Mouse (Mus musculus) neural tube, embryonic 15.5 days (tissue): ENCODE results near the gene Smarcad1. TPM values are rescaled to one million over a fixed set of nuclear protein-coding genes. Genes with fewer than 3 reads are reported as not detected.
A peak's percentile ranks its signal among the peaks of the same experiment; 100 is the strongest.
"Not testable (repeated sequence)": the region's sequence is repeated elsewhere in the genome, so short reads cannot be mapped to it uniquely, and the experiment has no call there.

Experiments used
- ATAC-seq: fragments of 200-750 bp; cut with Nextera tagmentation; 2 replicates; pipeline ENCODE4 v1.8.0; 2017; ENCODE audit warnings: mild to moderate bottlenecking, moderate TSS enrichment, moderate library complexity; ENCODE audit not compliant: low FRiP score
- H3K27ac ChIP-seq: fragments of 300-500 bp; sonication (generic); replicated peaks from 2 replicates; pipeline ENCODE4 v1.5.1; 2015; ENCODE audit warnings: mild to moderate bottlenecking, inconsistent platforms
- H3K27me3 ChIP-seq: fragments of 300-500 bp; sonication (generic); replicated peaks from 2 replicates; pipeline ENCODE4 v1.6.1; 2015; ENCODE audit warnings: inconsistent platforms
- H3K36me3 ChIP-seq: fragments of 300-500 bp; sonication (generic); 2 replicates; pipeline ENCODE4 v1.6.1; 2015; ENCODE audit warnings: inconsistent platforms
- H3K4me1 ChIP-seq: fragments of 300-500 bp; sonication (generic); 2 replicates; pipeline ENCODE4 v1.6.1; 2015; ENCODE audit warnings: inconsistent platforms
- H3K4me2 ChIP-seq: fragments of 300-500 bp; sonication (generic); 2 replicates; pipeline ENCODE4 v1.6.1; 2015; ENCODE audit warnings: inconsistent platforms, mild to moderate bottlenecking, moderate library complexity
- H3K4me3 ChIP-seq: fragments of 300-500 bp; sonication (generic); replicated peaks from 2 replicates; pipeline ENCODE4 v1.5.1; 2015; ENCODE audit warnings: mild to moderate bottlenecking, inconsistent platforms
- H3K9ac ChIP-seq: fragments of 300-500 bp; sonication (generic); replicated peaks from 2 replicates; pipeline ENCODE4 v1.6.1; 2015; ENCODE audit warnings: mild to moderate bottlenecking, inconsistent platforms
- H3K9me3 ChIP-seq: fragments of 300-500 bp; sonication (generic); replicated peaks from 2 replicates; pipeline ENCODE4 v1.6.1; 2016; ENCODE audit warnings: inconsistent platforms
- WGBS: fragments of 180-500 bp; shearing (Covaris S2); methylation state at CpG from one replicate; pipeline ENCODE4 v1.1.7; 2015; ENCODE audit warnings: mixed read lengths; 5-methylcytosine and 5-hydroxymethylcytosine counted together
- polyA plus RNA-seq: library from polyadenylated mRNA; unstranded; fragments of >200 nt; fragmentation: Nextera tagmentation; extraction: Ambion mirVana; gene quantifications from 2 replicates; pipeline ENCODE4 v1.2.1, GENCODE M21; 2015

Gene Smarcad1
- polyA plus RNA-seq, 1 experiment from 2014 or later = 46.2 TPM

- H3K36me3 ChIP-seq = no peaks in the 10 kb centered on the region
- H3K27me3 ChIP-seq = no peaks in the 10 kb centered on the region
- no peaks in the 10 kb centered on the region for H3K4me1 ChIP-seq
- no peaks in the 10 kb centered on the region for H3K9me3 ChIP-seq
- H3K4me3 ChIP-seq = no peak overlapping the region
- H3K27ac ChIP-seq = no peak overlapping the region
- no peak overlapping the region for H3K4me2 ChIP-seq
- H3K9ac ChIP-seq = no peak overlapping the region
- no peak for ATAC-seq
- 49% methylated on average over 2 of the region's 2 CpGs for WGBS
Observed at GRCm38 (mm10) chr6:65024668-65025067, 17.7 kb upstream of the Smarcad1 start.

- no peaks in the 10 kb centered on the region for H3K9me3 ChIP-seq
- H3K4me2 ChIP-seq = no peak overlapping the region
- no peak overlapping the region for H3K27ac ChIP-seq
- no peak for ATAC-seq
- no peak overlapping the region for H3K9ac ChIP-seq
- no peak overlapping the region for H3K4me3 ChIP-seq
- H3K27me3 ChIP-seq = no peaks in the 10 kb centered on the region
- no peaks in the 10 kb centered on the region for H3K4me1 ChIP-seq
- 97% methylated on average over 4 of the region's 4 CpGs for WGBS
- H3K36me3 ChIP-seq = no peaks in the 10 kb centered on the region
Observed at GRCm38 (mm10) chr6:65025130-65025529, 17.3 kb upstream of the Smarcad1 start.

DNA sequence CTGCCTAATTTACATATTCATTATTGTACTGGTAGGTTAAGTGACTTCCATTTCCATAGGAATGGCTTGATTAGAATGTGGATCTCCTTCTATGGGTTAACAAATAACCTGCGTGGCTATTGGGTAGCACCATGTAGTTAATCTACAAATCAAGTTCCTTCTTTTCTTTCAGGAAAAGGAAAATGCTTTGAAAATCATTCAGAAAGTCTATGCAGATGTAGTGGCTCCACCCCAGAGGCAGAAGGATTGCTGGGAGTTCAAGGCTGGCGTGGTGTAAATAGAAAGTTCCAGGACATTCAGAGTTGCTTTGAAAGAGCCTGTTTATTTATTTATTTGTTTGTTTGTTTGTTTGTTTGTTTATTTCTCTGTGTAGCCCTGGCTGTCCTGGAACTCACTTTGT, 7.7 kb upstream of the Smarcad1 start:
- Histone ChIP-seq H3K36me3 (no peaks in the 10 kb centered on the region), H3K9ac (no peak overlapping the region), H3K4me3 (no peak overlapping the region), H3K4me2 (no peak overlapping the region), H3K27me3 (no peaks in the 10 kb centered on the region), H3K9me3 (no peaks in the 10 kb centered on the region), H3K27ac (no peak overlapping the region), H3K4me1 (no peaks in the 10 kb centered on the region)
- ATAC-seq = no peak
- 80% methylated on average over 2 of the region's 2 CpGs for WGBS

DNA sequence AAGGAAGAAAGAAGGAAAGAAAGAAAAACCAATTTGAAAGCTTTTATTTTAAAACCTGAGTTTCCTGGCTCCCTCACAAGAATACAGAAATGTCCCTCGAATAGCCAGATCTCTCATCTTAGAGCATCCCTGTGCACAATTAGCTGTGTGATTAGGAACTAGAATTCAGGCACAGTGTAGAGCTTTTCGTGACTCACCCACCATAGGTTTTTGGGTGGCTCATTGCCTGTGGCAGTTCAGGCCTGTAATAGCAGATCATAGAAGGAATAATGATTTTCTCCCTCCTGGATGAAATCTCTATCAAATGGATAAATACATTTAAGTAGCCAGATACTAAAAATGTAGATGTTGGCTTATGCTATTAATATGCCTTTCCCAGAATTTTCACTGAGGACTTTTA, 6.9 kb upstream of the Smarcad1 start:
- no peak overlapping the region for H3K9ac ChIP-seq
- WGBS = 93% methylated on average over 2 of the region's 2 CpGs
- no peak overlapping the region for H3K4me2 ChIP-seq
- no peak overlapping the region for H3K4me3 ChIP-seq
- no peaks in the 10 kb centered on the region for H3K9me3 ChIP-seq
- H3K27ac ChIP-seq = no peak overlapping the region
- no peaks in the 10 kb centered on the region for H3K36me3 ChIP-seq
- H3K4me1 ChIP-seq = no peaks in the 10 kb centered on the region
- no peaks in the 10 kb centered on the region for H3K27me3 ChIP-seq
- no peak for ATAC-seq

DNA sequence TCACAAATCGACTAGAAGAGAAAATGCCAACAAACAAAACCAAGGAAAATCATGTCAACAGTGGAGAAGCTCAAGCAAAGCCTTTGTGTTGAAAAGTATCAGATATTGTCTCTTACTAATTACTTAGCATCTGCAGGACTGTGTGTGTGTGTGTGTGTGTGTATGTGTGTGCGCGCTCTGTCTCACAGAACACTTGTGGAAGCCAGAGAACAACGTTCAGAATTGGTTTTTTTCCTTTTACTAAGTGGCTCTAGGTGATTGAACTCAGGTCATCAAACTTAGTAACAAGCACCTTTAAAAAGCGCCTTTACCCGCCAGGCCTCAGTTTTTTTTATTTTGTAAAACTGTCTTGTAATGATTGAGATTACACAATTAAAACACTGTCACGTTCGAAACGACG, 451 bp upstream of the Smarcad1 start:
- Histone ChIP-seq H3K9me3 (no peaks in the 10 kb centered on the region), H3K9ac (peak overlapping the region; percentile 94)

GRCm38 (mm10) chr6:65043241-65043640, 858 bp downstream of the Smarcad1 start:
- Histone ChIP-seq H3K27ac (peak overlapping the region; percentile 97), H3K4me1 (peaks cover 15% of the 10 kb centered on the region), H3K9ac (peak overlapping the region; percentile 94), H3K27me3 (no peaks in the 10 kb centered on the region), H3K36me3 (peaks cover 28% of the 10 kb centered on the region), H3K4me3 (peak overlapping the region; percentile 86), H3K4me2 (peak overlapping the region; percentile 71), H3K9me3 (no peaks in the 10 kb centered on the region)
- WGBS = 10% methylated on average over 7 of the region's 7 CpGs
- peak; percentile 18; the same call in 1 of the 2 replicates for ATAC-seq

More for the DNA sequence above, 451 bp upstream of the Smarcad1 start:
- Histone ChIP-seq H3K27me3 (no peaks in the 10 kb centered on the region), H3K4me3 (peak overlapping the region; percentile 86), H3K4me1 (peaks cover 15% of the 10 kb centered on the region), H3K4me2 (peak overlapping the region; percentile 71), H3K27ac (peak overlapping the region; percentile 97), H3K36me3 (peaks cover 23% of the 10 kb centered on the region)
- 28% methylated on average over 10 of the region's 10 CpGs for WGBS
- peak; percentile 60 for ATAC-seq

DNA sequence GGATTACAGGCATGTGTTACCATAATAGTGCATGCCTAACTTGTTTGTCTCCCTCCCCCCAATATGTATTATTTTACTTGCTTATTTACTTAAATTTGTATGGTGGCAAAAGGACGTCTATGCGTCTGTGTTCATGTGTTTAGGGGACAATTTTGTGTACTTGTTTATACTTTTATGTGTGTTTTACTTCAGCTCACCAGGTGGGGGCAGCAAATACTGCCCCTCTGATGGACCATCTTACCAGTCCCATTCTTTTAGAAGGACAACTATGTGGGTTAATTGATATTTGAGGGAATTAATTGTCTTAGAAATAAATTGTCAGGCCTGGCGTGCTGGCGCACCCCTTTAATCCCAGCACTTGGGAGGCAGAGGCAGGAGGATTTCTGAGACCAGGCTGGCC, 6.7 kb downstream of the Smarcad1 start:
- no peaks in the 10 kb centered on the region for H3K9me3 ChIP-seq
- no peak for ATAC-seq
- H3K36me3 ChIP-seq = peaks cover 76% of the 10 kb centered on the region
- no peak overlapping the region for H3K9ac ChIP-seq
- H3K4me3 ChIP-seq = no peak overlapping the region
- H3K27ac ChIP-seq = no peak overlapping the region
- H3K27me3 ChIP-seq = no peaks in the 10 kb centered on the region
- H3K4me1 ChIP-seq = peaks cover 2% of the 10 kb centered on the region
- no peak overlapping the region for H3K4me2 ChIP-seq
- WGBS = over 99% methylated on average over 4 of the region's 4 CpGs

DNA sequence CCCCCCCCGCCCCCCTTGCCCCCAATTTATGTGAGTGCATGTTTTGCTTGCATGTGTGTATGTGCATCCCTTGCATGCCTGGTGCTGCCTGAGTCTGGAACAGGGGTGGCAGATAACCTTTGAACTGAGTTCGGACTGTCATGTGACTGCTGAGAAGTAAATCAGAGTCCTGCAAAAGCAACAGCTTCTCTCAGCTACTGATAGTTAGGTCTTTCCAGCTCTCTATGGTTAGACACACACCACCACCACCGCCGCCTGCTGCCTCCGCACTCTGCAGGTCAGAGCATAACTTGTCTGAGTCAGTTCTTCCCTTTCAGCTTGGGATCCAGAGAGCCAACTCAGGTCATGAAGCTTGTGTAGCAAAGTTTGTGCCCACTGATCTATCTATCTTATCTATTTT, 14.2 kb downstream of the Smarcad1 start:
- ATAC-seq = no peak
- Histone ChIP-seq H3K9ac (no peak overlapping the region), H3K36me3 (peaks cover 62% of the 10 kb centered on the region), H3K27me3 (no peaks in the 10 kb centered on the region), H3K27ac (no peak overlapping the region), H3K9me3 (no peaks in the 10 kb centered on the region), H3K4me3 (no peak overlapping the region), H3K4me1 (0 out of 2 replicates have a peak, but pooled peaks cover 4% of the 10 kb centered on the region), H3K4me2 (no peak overlapping the region)
- WGBS = 95% methylated on average over 5 of the region's 5 CpGs

GRCm38 (mm10) chr6:65057137-65057536, 14.8 kb downstream of the Smarcad1 start:
- not testable (repeated sequence) for H3K4me3 ChIP-seq, H3K9ac ChIP-seq, H3K4me2 ChIP-seq, ATAC-seq, H3K4me1 ChIP-seq, H3K27me3 ChIP-seq, H3K27ac ChIP-seq, H3K9me3 ChIP-seq
- peaks cover 64% of the 10 kb centered on the region for H3K36me3 ChIP-seq
- 84% methylated on average over 4 of the region's 4 CpGs for WGBS

DNA sequence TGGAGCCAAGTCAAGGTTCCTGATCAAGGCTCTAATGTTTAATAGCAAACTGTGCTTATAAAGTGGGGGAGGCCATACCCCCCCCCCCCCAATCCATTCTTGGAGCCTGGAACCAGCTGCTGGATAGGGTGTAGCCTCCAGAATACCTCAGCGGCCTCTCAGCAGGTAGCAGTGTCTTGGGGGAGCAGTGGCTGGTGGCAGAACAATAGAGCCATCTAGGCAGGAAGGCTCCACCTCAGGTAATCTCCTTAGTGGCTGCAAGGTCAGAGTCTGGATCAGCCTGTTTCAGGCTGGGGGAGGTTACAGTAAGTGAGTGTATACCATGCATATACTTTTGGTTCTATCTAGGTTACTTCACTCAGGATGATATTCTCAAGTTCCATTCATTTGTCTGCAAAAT, 18.7 kb downstream of the Smarcad1 start:
- Histone ChIP-seq H3K9me3 (no peaks in the 10 kb centered on the region), H3K27me3 (no peaks in the 10 kb centered on the region), H3K4me2 (no peak overlapping the region), H3K36me3 (peaks cover 50% of the 10 kb centered on the region), H3K4me3 (no peak overlapping the region), H3K4me1 (no peaks in the 10 kb centered on the region), H3K27ac (no peak overlapping the region), H3K9ac (no peak overlapping the region)
- 91% methylated on average over 1 of the region's 1 CpGs for WGBS
- no peak for ATAC-seq

- Histone ChIP-seq H3K9me3 (no peaks in the 10 kb centered on the region), H3K27me3 (no peaks in the 10 kb centered on the region), H3K27ac (no peak overlapping the region), H3K4me2 (no peak overlapping the region), H3K36me3 (peaks cover 55% of the 10 kb centered on the region), H3K4me1 (no peaks in the 10 kb centered on the region), H3K4me3 (no peak overlapping the region), H3K9ac (no peak overlapping the region)
- WGBS = 73% methylated on average over 2 of the region's 2 CpGs
- no peak for ATAC-seq
Observed at GRCm38 (mm10) chr6:65075201-65075600, 32.8 kb downstream of the Smarcad1 start.

GRCm38 (mm10) chr6:65079139-65079538, 36.8 kb downstream of the Smarcad1 start:
- Histone ChIP-seq H3K9ac (no peak overlapping the region), H3K27ac (no peak overlapping the region), H3K4me1 (no peaks in the 10 kb centered on the region), H3K27me3 (no peaks in the 10 kb centered on the region), H3K4me3 (no peak overlapping the region), H3K36me3 (peaks cover 27% of the 10 kb centered on the region), H3K9me3 (no peaks in the 10 kb centered on the region), H3K4me2 (no peak overlapping the region)
- ATAC-seq = no peak
- 94% methylated on average over 1 of the region's 1 CpGs for WGBS

DNA sequence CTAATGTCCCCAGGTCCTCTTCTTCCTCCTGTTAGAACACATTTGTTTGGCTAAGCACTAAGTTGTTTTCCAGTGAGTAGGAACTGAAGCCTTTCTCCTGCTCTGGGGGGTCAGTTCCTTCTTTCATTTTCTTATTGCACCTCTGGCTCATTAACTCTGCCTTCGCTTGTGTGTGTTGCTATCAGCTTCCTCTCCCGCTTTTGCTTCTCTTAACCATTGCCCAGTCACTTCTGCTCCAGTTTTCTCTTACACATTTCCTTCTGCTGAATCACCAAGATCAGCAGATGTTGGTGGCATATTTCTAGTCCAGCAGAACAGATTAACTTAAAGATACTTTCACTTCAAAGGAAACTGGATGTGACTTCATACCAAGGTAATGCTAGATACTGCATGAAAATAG, 72.5 kb downstream of the Smarcad1 start:
- H3K36me3 ChIP-seq = peaks cover 35% of the 10 kb centered on the region
- ATAC-seq = no peak
- H3K4me3 ChIP-seq = no peak overlapping the region
- no peaks in the 10 kb centered on the region for H3K4me1 ChIP-seq
- H3K27ac ChIP-seq = no peak overlapping the region
- no peaks in the 10 kb centered on the region for H3K9me3 ChIP-seq
- H3K9ac ChIP-seq = no peak overlapping the region
- H3K27me3 ChIP-seq = no peaks in the 10 kb centered on the region
- WGBS = 84% methylated on average over 2 of the region's 2 CpGs
- no peak overlapping the region for H3K4me2 ChIP-seq
